Mouse (Mus musculus): ENCODE data around the gene Btbd8.

- no peak for TF ChIP-seq CTCF (IDR thresholded peaks at IDR 0.05; ENCODE audit: low read depth, low read length)
- no peak for TF ChIP-seq POLR2A (IDR thresholded peaks at IDR 0.05; ENCODE audit: insufficient read depth, low read length)
Observed at GRCm38 (mm10) chr5:107431249-107431648, 6.5 kb upstream of the Btbd8 start, which contains the start of gene Lpcat2b.
